Mouse (Mus musculus) adrenal gland, adult 8-10 months (tissue): ENCODE measurements around the gene Fxyd4. TPM values are rescaled to one million over a fixed set of nuclear protein-coding genes. Genes with fewer than 3 reads are reported as not detected.

Source experiments
- DNase-seq: peaks from one replicate; pipeline ENCODE4 v3.0.0; 2022
- total RNA-seq, 4 experiments: library from RNA; stranded (reverse); gene quantifications; 2 replicates each; pipeline ENCODE4 v1.2.4; 2022

The Fxyd4 gene
- total RNA-seq = not detected

GRCm38 (mm10) chr6:117937222-117937932 lies at the start of gene Fxyd4:
Fxyd4 (minus strand) TSS chr6:117937692.
- no peak for DNase-seq

GRCm38 (mm10) chr6:117987173-117987572 lies 49.7 kb upstream of the Fxyd4 start:
- DNase-seq = no peak

GRCm38 (mm10) chr6:117966729-117967128 lies 29.2 kb upstream of the Fxyd4 start:
- DNase-seq = no peak

DNA sequence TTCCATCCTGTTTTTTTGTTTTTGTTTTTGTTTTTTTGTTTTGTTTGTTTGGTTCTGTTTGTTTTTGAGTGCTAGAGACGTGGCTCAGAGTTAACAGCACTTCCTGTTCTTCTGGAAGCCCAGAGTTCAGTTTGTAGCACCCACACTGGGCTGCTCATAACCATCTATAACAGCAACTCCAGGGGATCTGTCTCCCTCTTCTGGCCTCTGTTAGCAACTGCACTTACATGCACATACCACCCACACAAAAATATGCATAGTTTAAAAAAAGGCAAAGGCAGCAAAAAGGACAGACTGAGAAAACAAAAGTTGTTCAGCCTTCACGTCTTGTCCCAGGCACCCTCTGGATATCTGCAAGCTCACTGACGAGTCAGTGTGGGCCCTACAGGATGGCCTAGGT lies 25.7 kb upstream of the Fxyd4 start:
- DNase-seq = no peak

- no peak for DNase-seq
Observed at GRCm38 (mm10) chr6:117956851-117957501, 19.5 kb upstream of the Fxyd4 start.

DNA sequence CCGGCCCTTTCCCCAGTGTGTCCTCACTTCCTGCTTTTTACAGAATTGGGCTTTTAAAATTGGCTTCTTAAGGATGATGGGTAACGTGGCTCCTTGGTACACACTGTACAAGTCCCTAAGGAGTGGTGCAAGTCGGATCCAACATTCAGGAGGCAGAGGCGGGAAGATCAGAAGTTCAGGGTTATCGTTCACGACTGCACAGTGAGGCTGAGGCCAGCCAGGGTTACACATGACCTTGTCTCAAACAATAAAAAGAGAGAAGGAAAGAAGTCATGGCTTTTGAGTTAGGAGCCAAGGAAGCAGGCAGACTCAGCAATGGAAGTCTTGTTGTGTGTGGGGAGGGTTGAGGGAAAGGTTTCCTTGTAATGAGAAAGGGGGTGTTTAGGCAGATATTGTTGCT lies 18.7 kb upstream of the Fxyd4 start:
- DNase-seq = peak; percentile 37

DNA sequence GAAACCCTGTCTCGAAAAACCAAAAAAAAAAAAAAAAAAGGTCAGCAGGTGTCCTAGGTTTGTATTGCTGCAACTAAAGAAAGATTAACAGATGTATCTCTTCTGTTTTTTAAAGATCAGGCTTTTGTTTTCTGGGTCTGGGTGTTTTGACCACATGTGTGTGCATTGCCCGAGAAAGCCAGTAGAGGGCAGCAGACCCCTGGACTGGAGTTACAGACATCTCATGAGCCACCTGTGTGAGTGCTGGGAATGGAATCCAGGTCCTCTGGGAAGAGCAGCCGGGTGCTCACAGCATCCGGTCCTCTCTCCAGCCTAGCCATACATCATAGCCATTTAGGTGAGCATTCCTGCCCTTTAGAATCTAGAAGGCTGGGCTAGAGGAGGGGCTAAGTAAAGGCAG lies 14.8 kb upstream of the Fxyd4 start:
- no peak for DNase-seq

GRCm38 (mm10) chr6:117943899-117944298 lies 6.4 kb upstream of the Fxyd4 start:
- DNase-seq = no peak

DNA sequence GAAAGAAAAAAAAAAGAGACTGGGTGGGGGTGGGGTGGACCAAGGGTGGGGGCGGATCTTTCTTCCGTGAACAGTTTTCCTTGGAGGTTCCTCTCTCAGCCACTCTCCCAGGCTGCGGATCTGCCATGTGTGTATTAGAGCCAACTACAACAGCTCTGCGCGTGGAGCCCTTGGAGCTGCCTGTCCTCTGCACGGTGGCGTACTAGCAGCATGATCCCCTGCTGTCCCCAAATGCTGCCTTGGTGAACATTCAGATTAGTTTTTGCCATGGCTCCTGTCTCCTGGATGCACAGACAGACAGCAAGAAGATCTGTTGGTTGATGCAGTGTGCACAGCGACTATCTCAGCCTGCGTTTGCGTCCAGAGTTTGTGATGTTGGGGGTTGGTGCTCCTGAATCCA lies 5.3 kb upstream of the Fxyd4 start:
- DNase-seq = no peak

GRCm38 (mm10) chr6:117938951-117939350 lies 1.5 kb upstream of the Fxyd4 start:
- DNase-seq = no peak

GRCm38 (mm10) chr6:117935681-117936612 lies 1.5 kb downstream of the Fxyd4 start:
- no peak for DNase-seq

DNA sequence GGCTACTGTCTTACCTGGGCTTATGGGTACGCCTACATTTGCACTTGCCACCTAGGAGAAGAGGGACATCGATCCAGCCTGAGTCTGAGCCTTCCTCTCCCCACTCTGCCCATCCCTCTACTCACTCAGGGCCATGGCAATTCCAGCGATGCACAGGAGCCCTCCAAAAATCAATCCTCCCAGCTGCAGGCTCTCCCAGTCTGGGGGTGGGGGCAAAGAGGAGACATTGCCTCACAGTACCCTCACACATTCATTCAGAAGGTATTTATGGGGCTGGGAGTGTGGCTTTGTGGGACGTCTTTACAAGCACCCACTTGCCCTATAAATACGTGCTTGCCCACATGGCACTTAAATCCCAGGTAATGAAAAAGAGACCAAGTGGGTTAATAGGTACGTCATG lies 3.2 kb downstream of the Fxyd4 start:
- no peak for DNase-seq

DNA sequence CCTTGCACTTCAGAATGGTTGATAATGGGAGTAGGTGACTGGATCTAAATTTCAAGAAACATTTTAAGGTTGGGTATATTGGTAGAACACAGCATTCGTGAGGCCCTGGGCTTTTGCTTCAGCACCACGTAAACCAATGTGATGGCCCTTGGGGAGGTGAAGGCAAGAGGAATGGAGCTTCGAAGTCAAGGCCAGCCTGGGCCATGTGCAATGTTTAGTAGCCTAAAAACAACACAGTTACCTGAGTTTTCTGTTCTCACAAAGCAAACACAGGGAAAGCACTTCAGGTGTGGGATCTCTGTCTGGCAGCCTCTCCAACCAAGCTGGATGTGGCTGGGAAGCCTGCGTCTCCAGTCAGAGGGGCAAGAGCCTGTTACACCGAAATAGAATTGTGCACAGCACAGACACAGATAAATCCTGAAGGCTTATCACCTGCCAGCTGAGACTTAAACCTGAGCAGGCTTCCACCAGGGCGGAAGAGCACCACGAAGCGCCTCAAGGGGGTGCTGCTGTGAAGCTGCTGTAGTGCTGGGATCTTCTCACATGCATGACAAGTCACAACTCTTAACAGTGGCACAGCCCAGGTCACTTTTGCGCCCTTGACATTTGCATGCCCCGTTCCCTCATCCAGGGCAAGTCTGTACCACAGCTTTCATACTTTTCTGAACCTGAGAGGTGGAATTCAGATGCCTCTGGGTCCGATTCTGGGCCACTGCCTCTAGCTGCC lies 5.0 kb downstream of the Fxyd4 start:
- no peak for DNase-seq

GRCm38 (mm10) chr6:117929945-117930655 lies 7.4 kb downstream of the Fxyd4 start:
- no peak for DNase-seq

GRCm38 (mm10) chr6:117928746-117929145 lies 8.7 kb downstream of the Fxyd4 start:
- DNase-seq = no peak

DNA sequence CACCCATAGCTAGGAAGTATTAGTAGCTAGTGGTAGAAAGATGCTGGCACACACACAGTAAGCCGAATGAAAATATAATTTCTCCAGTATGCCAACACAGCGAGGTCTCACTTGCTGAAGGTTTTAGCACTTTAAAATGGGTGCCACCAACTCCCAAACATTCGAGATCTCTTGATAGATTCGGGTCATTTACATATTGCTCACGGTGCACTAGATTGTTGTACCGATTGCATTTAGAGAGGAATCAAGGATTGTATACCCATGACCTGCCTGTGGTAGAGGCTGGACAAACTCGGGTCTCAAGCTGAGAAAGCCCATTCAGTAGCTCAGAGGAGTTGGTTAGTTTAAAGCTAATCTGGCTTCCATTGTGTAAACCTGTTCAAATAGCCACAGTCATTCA lies 9.5 kb downstream of the Fxyd4 start:
- DNase-seq = no peak

- DNase-seq = no peak
Observed at GRCm38 (mm10) chr6:117926871-117927491, 10.5 kb downstream of the Fxyd4 start.

DNA sequence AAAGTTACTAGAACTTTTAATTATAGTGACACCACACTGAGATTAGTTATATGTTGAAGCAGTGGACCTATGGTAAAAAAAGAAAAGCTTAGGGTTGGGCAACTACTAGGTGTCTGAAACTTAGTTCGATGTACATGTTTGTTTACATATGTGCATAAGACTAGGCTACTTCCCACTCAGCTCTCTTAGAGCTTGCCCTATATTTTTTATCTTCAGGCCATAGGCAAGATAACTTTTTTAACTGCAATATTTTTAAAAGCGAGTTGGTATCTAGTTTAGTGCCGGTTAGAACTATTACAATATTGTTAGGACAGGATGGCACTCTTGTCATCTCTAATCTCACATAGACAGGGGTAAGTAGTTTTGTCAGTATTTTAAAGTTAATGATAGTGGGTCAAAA lies 15.5 kb downstream of the Fxyd4 start:
- DNase-seq = no peak

- no peak for DNase-seq
Observed at GRCm38 (mm10) chr6:117920659-117921640, 16.5 kb downstream of the Fxyd4 start.

DNA sequence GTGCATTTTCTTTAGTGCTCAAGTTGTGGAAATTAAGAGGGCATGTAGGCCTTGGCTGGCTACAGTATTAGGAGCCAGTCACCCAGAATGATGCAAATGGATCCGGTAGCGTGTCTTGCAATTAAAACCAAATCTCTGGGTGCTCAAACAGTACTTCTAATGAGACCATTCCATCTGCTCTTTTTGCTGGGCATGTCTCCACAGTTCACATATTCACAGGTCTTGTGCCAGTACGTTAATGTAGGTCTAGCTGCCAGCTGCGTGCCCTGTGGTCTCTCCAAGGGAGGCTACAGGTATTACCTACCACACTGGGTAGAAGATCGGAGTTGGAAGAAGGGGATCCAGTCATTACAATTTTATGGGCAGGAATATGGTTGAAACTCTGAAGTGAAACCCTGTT lies 19.4 kb downstream of the Fxyd4 start:
- DNase-seq = no peak
